ENCODE assay signal across 9 mouse cellular contexts in genomic region chr5:135011809-135012613, GRCm38 (mm10). TPM values are rescaled to one million over a fixed set of nuclear protein-coding genes. Genes with fewer than 3 reads are reported as not detected.
DNase-seq lines count a peak whose midpoint lies in the region; ATAC-seq and TF ChIP-seq lines count a peak whose summit lies in the region.
"Had no signal": no experiment of that assay in that cellular context is flagged by ENCODE, and none has a peak within 500 bp of the region (broad histone marks: within the 10 kb centered on the region; RNA-seq: fewer than 3 reads in every experiment).

No protein-coding gene starts in this region.

- H3K4me2 ChIP-seq in heart, embryonic 15.5 days = peak overlapping the region; percentile 41
- H3K4me2 ChIP-seq in liver, embryonic 11.5 days = peak overlapping the region; percentile 51

- H3K9me3 ChIP-seq in ES-Bruce4 (replicated peaks; ENCODE audit: control insufficient read depth, insufficient read depth, low read length, poor library complexity, severe bottlenecking) = no peaks in the 10 kb centered on the region
- no peaks in the 10 kb centered on the region for H3K9me3 ChIP-seq in heart, embryonic 15.5 days (replicated peaks)
- H3K9me3 ChIP-seq in liver, embryonic 11.5 days (ENCODE audit: control insufficient read depth, low read length) = no peaks in the 10 kb centered on the region

- DNase-seq in cerebellum, adult 9-11 months = peak; percentile 59
- no peak for DNase-seq in cerebellum, postnatal 25 days
- no peak for DNase-seq in liver, embryonic 11.5 days (ENCODE audit: low spot score)
- DNase-seq in ovary, postnatal 10 days (ENCODE audit: low spot score) = no peak
- DNase-seq in layer of hippocampus, adult 9-11 months = no peak
- no peak for DNase-seq in gastrocnemius, postnatal 10 days

- ATAC-seq in heart, embryonic 15.5 days (replicated peaks; ENCODE audit: insufficient number of reproducible peaks, insufficient read depth, low FRiP score, low read depth) = no peak
- ATAC-seq in liver, embryonic 11.5 days (replicated peaks; ENCODE audit: low FRiP score) = no peak

- TF ChIP-seq EP300 in ES-Bruce4 (IDR thresholded peaks at IDR 0.05; ENCODE audit: insufficient read depth, low read depth, low read length) = 0 out of 2 replicates have a peak, but pooled peaks have one; percentile 25

- 33% methylated on average over 26 of the region's 26 CpGs for WGBS in heart, embryonic 15.5 days
- WGBS in liver, embryonic 11.5 days = 46% methylated on average over 26 of the region's 26 CpGs

- H3K27me3 ChIP-seq in ES-Bruce4 (ENCODE audit: control insufficient read depth, insufficient read depth, low read length, poor library complexity, severe bottlenecking) = no peaks in the 10 kb centered on the region
- H3K27me3 ChIP-seq in heart, embryonic 15.5 days = no peaks in the 10 kb centered on the region
- H3K27me3 ChIP-seq in liver, embryonic 11.5 days (replicated peaks; ENCODE audit: control insufficient read depth, insufficient read depth, low read length) = no peaks in the 10 kb centered on the region

- TF ChIP-seq POLR2A in ES-Bruce4 (IDR thresholded peaks at IDR 0.05; ENCODE audit: insufficient read depth, low read length) = no peak

- H3K27ac ChIP-seq in ES-Bruce4 (ENCODE audit: insufficient read depth, low read length) = peak overlapping the region; percentile 93
- H3K27ac ChIP-seq in heart, embryonic 15.5 days = peak overlapping the region; percentile 52
- peak overlapping the region; percentile 43 for H3K27ac ChIP-seq in liver, embryonic 11.5 days (ENCODE audit: low read depth, low read length)

- no peak for TF ChIP-seq CTCF in ES-Bruce4 (IDR thresholded peaks at IDR 0.05; ENCODE audit: low read depth, low read length)

- 0 out of 2 replicates have a peak, but pooled peaks cover 2% of the 10 kb centered on the region for H3K36me3 ChIP-seq in ES-Bruce4 (ENCODE audit: control insufficient read depth, insufficient read depth, low read length, poor library complexity, severe bottlenecking)
- H3K36me3 ChIP-seq in heart, embryonic 15.5 days = no peaks in the 10 kb centered on the region; the same call in 1 of the 2 replicates
- H3K36me3 ChIP-seq in liver, embryonic 11.5 days (ENCODE audit: control insufficient read depth, insufficient read depth, low read length) = no peaks in the 10 kb centered on the region; the same call in 1 of the 2 replicates

- peaks cover 6% of the 10 kb centered on the region for H3K4me1 ChIP-seq in ES-Bruce4 (ENCODE audit: control insufficient read depth, insufficient read depth, low read length)
- peaks cover 38% of the 10 kb centered on the region for H3K4me1 ChIP-seq in heart, embryonic 15.5 days (replicated peaks)
- peaks cover 18% of the 10 kb centered on the region for H3K4me1 ChIP-seq in liver, embryonic 11.5 days (replicated peaks; ENCODE audit: control insufficient read depth, insufficient read depth, low read length)

- H3K4me3 ChIP-seq in ES-Bruce4 (ENCODE audit: low read depth, low read length) = peak overlapping the region; percentile 52
- H3K4me3 ChIP-seq in heart, embryonic 15.5 days = peak overlapping the region; percentile 17
- peak overlapping the region; percentile 28 for H3K4me3 ChIP-seq in liver, embryonic 11.5 days (ENCODE audit: low read depth, low read length)

- H3K9ac ChIP-seq in ES-Bruce4 (ENCODE audit: low read depth, poor library complexity, severe bottlenecking) = peak overlapping the region; percentile 65
- 0 out of 2 replicates have a peak overlapping the region, but pooled peaks have one; percentile 12 for H3K9ac ChIP-seq in heart, embryonic 15.5 days
- peak overlapping the region; percentile 37; the same call in 1 of the 2 replicates for H3K9ac ChIP-seq in liver, embryonic 11.5 days (ENCODE audit: low read depth, low read length)

RNA-seq across cellular contexts. Expression of gene Abhd11, which starts 3.1 kb away (rescaled TPM):
- polyA plus RNA-seq in ES-Bruce4 (2011; ENCODE audit: insufficient read depth, insufficient read length, low read depth, missing spikeins) = 45.8 and 48.4 TPM in 2 replicates
- 70.0 and 74.5 TPM in 2 replicates for polyA plus RNA-seq in heart, embryonic 15.5 days (2015; fragmentation: Nextera tagmentation; extraction: Ambion mirVana)
- polyA plus RNA-seq in liver, embryonic 11.5 days (2014; fragmentation: Nextera tagmentation; extraction: Ambion mirVana) = 64.9 and 71.1 TPM in 2 replicates
- 10 to 100 TPM; 51.2 to 60.6 TPM for total RNA-seq in gastrocnemius, postnatal 10 days (2021)

RNA-seq across cellular contexts. Expression of gene Stx1a, which starts 11.3 kb away (rescaled TPM):
- 9.3 and 10.5 TPM in 2 replicates for polyA plus RNA-seq in ES-Bruce4 (2011; ENCODE audit: insufficient read depth, insufficient read length, low read depth, missing spikeins)
- 6.2 and 10.2 TPM in 2 replicates for polyA plus RNA-seq in heart, embryonic 15.5 days (2015; fragmentation: Nextera tagmentation; extraction: Ambion mirVana)
- 6.2 and 6.4 TPM in 2 replicates for polyA plus RNA-seq in liver, embryonic 11.5 days (2014; fragmentation: Nextera tagmentation; extraction: Ambion mirVana)
- 1 to 10 TPM; 2.0 to 5.1 TPM for total RNA-seq in gastrocnemius, postnatal 10 days (2021)

RNA-seq across cellular contexts. Expression of gene Cldn3, which starts 26.0 kb away (rescaled TPM):
- 22.4 and 26.3 TPM in 2 replicates for polyA plus RNA-seq in ES-Bruce4 (2011; ENCODE audit: insufficient read depth, insufficient read length, low read depth, missing spikeins)
- polyA plus RNA-seq in heart, embryonic 15.5 days (2015; fragmentation: Nextera tagmentation; extraction: Ambion mirVana) = 7.7 and 18.1 TPM in 2 replicates
- polyA plus RNA-seq in liver, embryonic 11.5 days (2014; fragmentation: Nextera tagmentation; extraction: Ambion mirVana) = 2.0 and 2.2 TPM in 2 replicates
- total RNA-seq in gastrocnemius, postnatal 10 days (2021) = not detected
- total RNA-seq: common myeloid progenitor, adult 5-6 weeks had no signal

RNA-seq across cellular contexts. Expression of gene Dnajc30, which starts 52.0 kb away (rescaled TPM):
- 7.9 and 8.0 TPM in 2 replicates for polyA plus RNA-seq in ES-Bruce4 (2011; ENCODE audit: insufficient read depth, insufficient read length, low read depth, missing spikeins)
- polyA plus RNA-seq in heart, embryonic 15.5 days (2015; fragmentation: Nextera tagmentation; extraction: Ambion mirVana) = 27.2 and 32.1 TPM in 2 replicates
- 25.1 and 27.2 TPM in 2 replicates for polyA plus RNA-seq in liver, embryonic 11.5 days (2014; fragmentation: Nextera tagmentation; extraction: Ambion mirVana)
- 10 to 100 TPM; 22.4 to 23.3 TPM for total RNA-seq in gastrocnemius, postnatal 10 days (2021)

RNA-seq across cellular contexts. Expression of gene Bud23, which starts 52.7 kb away (rescaled TPM):
- polyA plus RNA-seq in ES-Bruce4 (2011; ENCODE audit: insufficient read depth, insufficient read length, low read depth, missing spikeins) = 71.1 and 102 TPM in 2 replicates
- 49.4 and 68.2 TPM in 2 replicates for polyA plus RNA-seq in heart, embryonic 15.5 days (2015; fragmentation: Nextera tagmentation; extraction: Ambion mirVana)
- 157 and 158 TPM in 2 replicates for polyA plus RNA-seq in liver, embryonic 11.5 days (2014; fragmentation: Nextera tagmentation; extraction: Ambion mirVana)
- 10 to 100 TPM; 28.6 to 30.3 TPM for total RNA-seq in gastrocnemius, postnatal 10 days (2021)

Comparison
In these comparisons a context has a peak if more than half of its experiments do, and no peak if none do; other contexts are left out.
1. H3K27ac ChIP-seq: peak in every context shown above with its lines; median percentile 93 in ES-Bruce4; 52 in heart, embryonic 15.5 days; 43 in liver, embryonic 11.5 days.
2. H3K9ac ChIP-seq: peak in every context shown above with its lines; median percentile 65 in ES-Bruce4; 37 in liver, embryonic 11.5 days; 12 in heart, embryonic 15.5 days.